10 mouse cellular contexts compared by ENCODE assay signal in genomic region chr11:102010140-102010539, GRCm38 (mm10). TPM values are rescaled to one million over a fixed set of nuclear protein-coding genes. Genes with fewer than 3 reads are reported as not detected.
DNase-seq lines count a peak whose midpoint lies in the region; ATAC-seq lines count a peak whose summit lies in the region.
"Had no signal": no experiment of that assay in that cellular context is flagged by ENCODE, and none has a peak within 500 bp of the region (broad histone marks: within the 10 kb centered on the region; RNA-seq: fewer than 3 reads in every experiment).

No protein-coding gene starts in this region.

- H3K4me1 ChIP-seq in neural tube, embryonic 11.5 days (ENCODE audit: control insufficient read depth, insufficient read depth, low read length) = no peaks in the 10 kb centered on the region; the same call in 1 of the 2 replicates
- H3K4me1 ChIP-seq in forebrain, embryonic 11.5 days (replicated peaks; ENCODE audit: control insufficient read depth, insufficient read depth, low read length) = peaks cover 7% of the 10 kb centered on the region
- peaks cover 14% of the 10 kb centered on the region for H3K4me1 ChIP-seq in limb, embryonic 11.5 days (ENCODE audit: control insufficient read depth, insufficient read depth, low read length)

- peak overlapping the region; percentile 58; the same call in 1 of the 2 replicates for H3K27ac ChIP-seq in neural tube, embryonic 11.5 days (ENCODE audit: low read depth, low read length)
- H3K27ac ChIP-seq in forebrain, embryonic 11.5 days (ENCODE audit: low read depth, low read length) = peak overlapping the region; percentile 80
- peak overlapping the region; percentile 59 for H3K27ac ChIP-seq in limb, embryonic 11.5 days (replicated peaks; ENCODE audit: low read depth, low read length)
- H3K27ac ChIP-seq: kidney, postnatal 0 days had no signal

- no peak overlapping the region for H3K9ac ChIP-seq in neural tube, embryonic 11.5 days (ENCODE audit: low read length)
- H3K9ac ChIP-seq in forebrain, embryonic 11.5 days (ENCODE audit: low read length) = 0 out of 2 replicates have a peak overlapping the region, but pooled peaks have one; percentile 3
- peak overlapping the region; percentile 7; the same call in 1 of the 2 replicates for H3K9ac ChIP-seq in limb, embryonic 11.5 days (ENCODE audit: low read length)

- no peaks in the 10 kb centered on the region; the same call in none of the 2 replicates for H3K36me3 ChIP-seq in neural tube, embryonic 11.5 days (ENCODE audit: control insufficient read depth, insufficient read depth, low read length)
- no peaks in the 10 kb centered on the region; the same call in 1 of the 2 replicates for H3K36me3 ChIP-seq in forebrain, embryonic 11.5 days (ENCODE audit: control insufficient read depth, insufficient read depth, low read length)
- H3K36me3 ChIP-seq in limb, embryonic 11.5 days (ENCODE audit: control insufficient read depth, insufficient read depth, low read length) = peaks cover 6% of the 10 kb centered on the region; the same call in 1 of the 2 replicates

- H3K27me3 ChIP-seq in neural tube, embryonic 11.5 days (ENCODE audit: control insufficient read depth, insufficient read depth, low read length) = no peaks in the 10 kb centered on the region
- no peaks in the 10 kb centered on the region for H3K27me3 ChIP-seq in forebrain, embryonic 11.5 days (ENCODE audit: control insufficient read depth, insufficient read depth, low read length)
- H3K27me3 ChIP-seq in limb, embryonic 11.5 days (ENCODE audit: control insufficient read depth, insufficient read depth, low read length) = no peaks in the 10 kb centered on the region

- peak; percentile 37 for DNase-seq in neural tube, embryonic 11.5 days (ENCODE audit: low spot score)
- DNase-seq in neural tube, embryonic 10.5 days (ENCODE audit: extremely low spot score, low spot score) = no peak
- peak; percentile 80 for DNase-seq in forebrain, embryonic 11.5 days (ENCODE audit: low spot score)
- DNase-seq in limb, embryonic 11.5 days (ENCODE audit: low spot score) = peak; percentile 56
- no peak for DNase-seq in gastrocnemius, adult 18-20 months (ENCODE audit: low spot score)
- no peak for DNase-seq in lung, adult 18-20 months
- no peak for DNase-seq in adrenal gland, adult 18-20 months (ENCODE audit: low spot score in 2 of 2)
- DNase-seq: gastrocnemius, postnatal 10 days had no signal

- H3K4me3 ChIP-seq in neural tube, embryonic 11.5 days (ENCODE audit: low read depth, low read length) = no peak overlapping the region
- no peak overlapping the region for H3K4me3 ChIP-seq in forebrain, embryonic 11.5 days (ENCODE audit: low read depth, low read length)
- H3K4me3 ChIP-seq in limb, embryonic 11.5 days (ENCODE audit: low read depth, low read length) = no peak overlapping the region

- no peak overlapping the region for H3K4me2 ChIP-seq in neural tube, embryonic 11.5 days (ENCODE audit: low read depth)
- H3K4me2 ChIP-seq in forebrain, embryonic 11.5 days (ENCODE audit: low read depth, low read length, severe bottlenecking) = no peak overlapping the region
- H3K4me2 ChIP-seq in limb, embryonic 11.5 days (ENCODE audit: low read depth, severe bottlenecking) = no peak overlapping the region

- no peak for ATAC-seq in neural tube, embryonic 11.5 days (ENCODE audit: insufficient read depth, low FRiP score, low TSS enrichment)
- peak; percentile 80 for ATAC-seq in forebrain, embryonic 11.5 days (replicated peaks; ENCODE audit: low FRiP score)
- ATAC-seq in limb, embryonic 11.5 days (ENCODE audit: insufficient number of reproducible peaks, low FRiP score, low TSS enrichment, low read depth) = no peak
- no peak for ATAC-seq in inflammation-experienced regulatory T-cells, adult 6 months

- 52% methylated on average over 13 of the region's 13 CpGs for WGBS in neural tube, embryonic 11.5 days
- WGBS in forebrain, embryonic 11.5 days = 27% methylated on average over 13 of the region's 13 CpGs
- 30% methylated on average over 13 of the region's 13 CpGs for WGBS in limb, embryonic 11.5 days

- H3K9me3 ChIP-seq in neural tube, embryonic 11.5 days (ENCODE audit: control insufficient read depth, low read length) = no peaks in the 10 kb centered on the region
- no peaks in the 10 kb centered on the region for H3K9me3 ChIP-seq in forebrain, embryonic 11.5 days (ENCODE audit: control insufficient read depth, low read length)
- no peaks in the 10 kb centered on the region for H3K9me3 ChIP-seq in limb, embryonic 11.5 days (ENCODE audit: control insufficient read depth, low read length)

RNA-seq across cellular contexts. Expression of gene Mpp3, which starts 18.1 kb away (rescaled TPM):
- polyA plus RNA-seq in neural tube, embryonic 11.5 days (2014; fragmentation: Nextera tagmentation; extraction: Ambion mirVana) = 28.1 and 35.1 TPM in 2 replicates
- polyA plus RNA-seq in forebrain, embryonic 11.5 days (2014; fragmentation: Nextera tagmentation; extraction: Ambion mirVana) = 22.1 and 24.1 TPM in 2 replicates
- polyA plus RNA-seq in limb, embryonic 11.5 days (2014; fragmentation: Nextera tagmentation; extraction: Ambion mirVana) = 11.3 and 12.7 TPM in 2 replicates
- 10 to 100 TPM; 15.7 to 24.5 TPM for total RNA-seq in gastrocnemius, adult 18-20 months (2021)
- 10 to 100 TPM; 10.8 to 20.2 TPM for total RNA-seq in adrenal gland, adult 18-20 months (2021)
- polyA plus RNA-seq in inflammation-experienced regulatory T-cells, adult 6 months (2017; shearing (Covaris generic)) = under 1 TPM in 1 of 3 experiments, not detected in 2; 0.25 TPM

RNA-seq across cellular contexts. Expression of gene Dusp3, which starts 23.3 kb away (rescaled TPM):
- polyA plus RNA-seq in neural tube, embryonic 11.5 days (2014; fragmentation: Nextera tagmentation; extraction: Ambion mirVana) = 14.0 and 15.3 TPM in 2 replicates
- polyA plus RNA-seq in forebrain, embryonic 11.5 days (2014; fragmentation: Nextera tagmentation; extraction: Ambion mirVana) = 10.4 and 11.6 TPM in 2 replicates
- polyA plus RNA-seq in limb, embryonic 11.5 days (2014; fragmentation: Nextera tagmentation; extraction: Ambion mirVana) = 9.8 and 11.3 TPM in 2 replicates
- total RNA-seq in gastrocnemius, adult 18-20 months (2021) = 100 to 1,000 TPM; 153 to 161 TPM
- 100 to 1,000 TPM; 107 to 138 TPM for total RNA-seq in adrenal gland, adult 18-20 months (2021)
- polyA plus RNA-seq in inflammation-experienced regulatory T-cells, adult 6 months (2017; shearing (Covaris generic)) = 1 to 10 TPM; 1.1 to 4.3 (median 1.3) TPM

RNA-seq across cellular contexts. Expression of gene Cfap97d1, which starts 26.1 kb away (rescaled TPM):
- not detected in 2 replicates for polyA plus RNA-seq in neural tube, embryonic 11.5 days (2014; fragmentation: Nextera tagmentation; extraction: Ambion mirVana)
- polyA plus RNA-seq in forebrain, embryonic 11.5 days (2014; fragmentation: Nextera tagmentation; extraction: Ambion mirVana) = not detected in 2 replicates
- not detected in 2 replicates for polyA plus RNA-seq in limb, embryonic 11.5 days (2014; fragmentation: Nextera tagmentation; extraction: Ambion mirVana)
- total RNA-seq in gastrocnemius, adult 18-20 months (2021) = not detected
- total RNA-seq in adrenal gland, adult 18-20 months (2021) = not detected
- polyA plus RNA-seq in inflammation-experienced regulatory T-cells, adult 6 months (2017; shearing (Covaris generic)) = not detected
- total RNA-seq: gastrocnemius, postnatal 10 days had no signal
- polyA plus RNA-seq: kidney, postnatal 0 days had no signal

RNA-seq across cellular contexts. Expression of gene Cd300lg, which starts 31.2 kb away (rescaled TPM):
- 0.12 and 0.26 TPM in 2 replicates for polyA plus RNA-seq in neural tube, embryonic 11.5 days (2014; fragmentation: Nextera tagmentation; extraction: Ambion mirVana)
- 0.20 and 0.37 TPM in 2 replicates for polyA plus RNA-seq in forebrain, embryonic 11.5 days (2014; fragmentation: Nextera tagmentation; extraction: Ambion mirVana)
- polyA plus RNA-seq in limb, embryonic 11.5 days (2014; fragmentation: Nextera tagmentation; extraction: Ambion mirVana) = 0.35 and 0.47 TPM in 2 replicates
- total RNA-seq in gastrocnemius, adult 18-20 months (2021) = 10 to 100 TPM; 16.1 to 19.0 TPM
- total RNA-seq in adrenal gland, adult 18-20 months (2021) = 10 to 100 TPM; 32.4 to 33.4 TPM
- under 1 TPM in 1 of 3 experiments, not detected in 2; 0.14 TPM for polyA plus RNA-seq in inflammation-experienced regulatory T-cells, adult 6 months (2017; shearing (Covaris generic))

RNA-seq across cellular contexts. Expression of gene Sost, which starts 43.3 kb away (rescaled TPM):
- polyA plus RNA-seq in neural tube, embryonic 11.5 days (2014; fragmentation: Nextera tagmentation; extraction: Ambion mirVana) = not detected in 2 replicates
- not detected in 2 replicates for polyA plus RNA-seq in forebrain, embryonic 11.5 days (2014; fragmentation: Nextera tagmentation; extraction: Ambion mirVana)
- 0.41 and 0.43 TPM in 2 replicates for polyA plus RNA-seq in limb, embryonic 11.5 days (2014; fragmentation: Nextera tagmentation; extraction: Ambion mirVana)
- not detected for total RNA-seq in gastrocnemius, adult 18-20 months (2021)
- total RNA-seq in adrenal gland, adult 18-20 months (2021) = not detected
- not detected for polyA plus RNA-seq in inflammation-experienced regulatory T-cells, adult 6 months (2017; shearing (Covaris generic))

Comparison
In these comparisons a context has a peak if more than half of its experiments do, and no peak if none do; other contexts are left out.
1. DNase-seq: peak in neural tube, embryonic 11.5 days (single experiment), forebrain, embryonic 11.5 days (single experiment) and limb, embryonic 11.5 days (single experiment); none in neural tube, embryonic 10.5 days (single experiment), gastrocnemius, adult 18-20 months (single experiment), lung, adult 18-20 months (0 of 2) and adrenal gland, adult 18-20 months (0 of 2).
2. Peak in every context shown above with its lines, with median percentiles within 50 percentile points of each other: H3K27ac ChIP-seq.